Mouse (Mus musculus) intestine, embryonic 14.5 days (tissue): ENCODE data around the gene Adarb1. TPM values are rescaled to one million over a fixed set of nuclear protein-coding genes. Genes with fewer than 3 reads are reported as not detected.

Source experiments
- ATAC-seq: fragments of 200-750 bp; cut with Nextera tagmentation; replicated peaks from 2 replicates; pipeline ENCODE4 v1.8.0; 2017; ENCODE audit warnings: low read depth, moderate number of reproducible peaks, moderate TSS enrichment, moderate library complexity; ENCODE audit not compliant: low FRiP score, low TSS enrichment
- DNase-seq: peaks from one replicate; pipeline ENCODE4 v3.0.0-alpha.2; 2018; ENCODE audit warnings: low spot score
- H3K27ac ChIP-seq: fragments of 300-500 bp; sonication (generic); 2 replicates; pipeline ENCODE4 v1.5.1; 2014; ENCODE audit warnings: low read depth, mild to moderate bottlenecking, control low read depth
- H3K27me3 ChIP-seq: fragments of 300-500 bp; sonication (generic); replicated peaks from 2 replicates; pipeline ENCODE4 v1.6.1; 2014; ENCODE audit warnings: low read length, control low read depth; ENCODE audit not compliant: control insufficient read depth, insufficient read depth
- H3K36me3 ChIP-seq: fragments of 300-500 bp; sonication (generic); 2 replicates; pipeline ENCODE4 v1.6.1; 2014; ENCODE audit warnings: low read length, control low read depth; ENCODE audit not compliant: control insufficient read depth, insufficient read depth
- H3K4me1 ChIP-seq: fragments of 300-500 bp; sonication (generic); replicated peaks from 2 replicates; pipeline ENCODE4 v1.6.1; 2014; ENCODE audit warnings: low read length, control low read depth, mixed read lengths; ENCODE audit not compliant: control insufficient read depth, insufficient read depth
- H3K4me2 ChIP-seq: fragments of 300-500 bp; sonication (generic); 2 replicates; pipeline ENCODE4 v1.6.1; 2014; ENCODE audit warnings: low read length
- H3K4me3 ChIP-seq: fragments of 300-500 bp; sonication (generic); 2 replicates; pipeline ENCODE4 v1.5.1; 2014; ENCODE audit warnings: low read depth, low read length, control low read depth, mixed read lengths
- H3K9ac ChIP-seq: fragments of 300-500 bp; sonication (generic); 2 replicates; pipeline ENCODE4 v1.6.1; 2014; ENCODE audit warnings: mild to moderate bottlenecking, low read length
- H3K9me3 ChIP-seq: fragments of 300-500 bp; sonication (generic); 2 replicates; pipeline ENCODE4 v1.6.1; 2016; ENCODE audit warnings: low read length, control low read depth; ENCODE audit not compliant: control insufficient read depth
- WGBS: fragments of 180-500 bp; shearing (Covaris S2); extraction: QIAGEN DNeasy Blood & Tissue Kit; methylation state at CpG from one replicate; pipeline ENCODE4 v1.1.7; 2014; 5-methylcytosine and 5-hydroxymethylcytosine counted together
- polyA plus RNA-seq: library from polyadenylated mRNA; unstranded; fragments of >200 nt; fragmentation: Nextera tagmentation; extraction: Ambion mirVana; gene quantifications from 2 replicates; pipeline ENCODE4 v1.2.1, GENCODE M21; 2014

The Adarb1 gene
- polyA plus RNA-seq, 1 experiment from 2014 or later, result 3.8 TPM

- Histone ChIP-seq H3K9me3 (peaks cover 5% of the 10 kb centered on the region), H3K27ac (no peak overlapping the region), H3K9ac (no peak overlapping the region), H3K4me2 (no peak overlapping the region), H3K27me3 (0 out of 2 replicates have a peak, but pooled peaks cover 2% of the 10 kb centered on the region), H3K4me3 (no peak overlapping the region), H3K36me3 (no peaks in the 10 kb centered on the region), H3K4me1 (no peaks in the 10 kb centered on the region)
- ATAC-seq, result no peak
- 71% methylated on average over 3 of the region's 3 CpGs for WGBS
- no peak for DNase-seq
Observed at GRCm38 (mm10) chr10:77441812-77442211, 23.7 kb upstream of the Adarb1 start.

GRCm38 (mm10) chr10:77440841-77441755 is 23.0 kb upstream of the Adarb1 start:
- no peak for ATAC-seq
- 51% methylated on average over 19 of the region's 19 CpGs for WGBS

GRCm38 (mm10) chr10:77440286-77440685 is 22.2 kb upstream of the Adarb1 start:
- H3K4me1 ChIP-seq, result no peaks in the 10 kb centered on the region
- H3K9me3 ChIP-seq, result peaks cover 5% of the 10 kb centered on the region
- no peak overlapping the region for H3K27ac ChIP-seq
- no peak overlapping the region for H3K4me2 ChIP-seq
- 44% methylated on average over 6 of the region's 6 CpGs for WGBS
- H3K36me3 ChIP-seq, result no peaks in the 10 kb centered on the region
- ATAC-seq (no peak), DNase-seq (no peak)
- H3K9ac ChIP-seq, result no peak overlapping the region
- no peaks in the 10 kb centered on the region for H3K27me3 ChIP-seq
- no peak overlapping the region for H3K4me3 ChIP-seq

More at GRCm38 (mm10) chr10:77440841-77441755, 23.0 kb upstream of the Adarb1 start:
- Histone ChIP-seq H3K4me3 (no peak overlapping the region), H3K9me3 (peaks cover 5% of the 10 kb centered on the region), H3K4me2 (no peak overlapping the region), H3K4me1 (no peaks in the 10 kb centered on the region), H3K36me3 (no peaks in the 10 kb centered on the region), H3K27me3 (no peaks in the 10 kb centered on the region), H3K9ac (no peak overlapping the region), H3K27ac (no peak overlapping the region)
- DNase-seq, result no peak

GRCm38 (mm10) chr10:77439026-77439425 is 21.0 kb upstream of the Adarb1 start:
- Histone ChIP-seq H3K27ac (no peak overlapping the region), H3K36me3 (no peaks in the 10 kb centered on the region), H3K4me3 (no peak overlapping the region), H3K4me2 (no peak overlapping the region), H3K27me3 (no peaks in the 10 kb centered on the region), H3K4me1 (no peaks in the 10 kb centered on the region), H3K9me3 (no peaks in the 10 kb centered on the region), H3K9ac (no peak overlapping the region)
- DNase-seq, result no peak
- 77% methylated on average over 3 of the region's 3 CpGs for WGBS
- ATAC-seq, result no peak

- no peaks in the 10 kb centered on the region for H3K27me3 ChIP-seq
- H3K27ac ChIP-seq, result no peak overlapping the region
- H3K9ac ChIP-seq, result no peak overlapping the region
- H3K4me3 ChIP-seq, result no peak overlapping the region
- H3K4me2 ChIP-seq, result no peak overlapping the region
- DNase-seq (no peak), ATAC-seq (no peak)
- H3K36me3 ChIP-seq, result no peaks in the 10 kb centered on the region
- no peaks in the 10 kb centered on the region for H3K9me3 ChIP-seq
- H3K4me1 ChIP-seq, result no peaks in the 10 kb centered on the region
- 41% methylated on average over 1 of the region's 1 CpGs for WGBS
Observed at GRCm38 (mm10) chr10:77438021-77438420, 20.0 kb upstream of the Adarb1 start.

GRCm38 (mm10) chr10:77435343-77435742 is 17.3 kb upstream of the Adarb1 start:
- DNase-seq, result no peak
- ATAC-seq, result no peak
- Histone ChIP-seq H3K4me2 (no peak overlapping the region), H3K36me3 (no peaks in the 10 kb centered on the region), H3K27ac (no peak overlapping the region), H3K27me3 (no peaks in the 10 kb centered on the region), H3K4me3 (no peak overlapping the region), H3K9ac (no peak overlapping the region), H3K4me1 (no peaks in the 10 kb centered on the region), H3K9me3 (no peaks in the 10 kb centered on the region)
- WGBS, result 67% methylated on average over 4 of the region's 4 CpGs

GRCm38 (mm10) chr10:77434457-77435151 is 16.5 kb upstream of the Adarb1 start:
- Histone ChIP-seq H3K4me1 (no peaks in the 10 kb centered on the region), H3K4me2 (peak overlapping the region; percentile 11; the same call in 1 of the 2 replicates), H3K9me3 (no peaks in the 10 kb centered on the region), H3K27me3 (no peaks in the 10 kb centered on the region), H3K4me3 (no peak overlapping the region), H3K27ac (no peak overlapping the region), H3K9ac (no peak overlapping the region), H3K36me3 (no peaks in the 10 kb centered on the region)
- no peak for DNase-seq
- no peak for ATAC-seq
- WGBS, result 48% methylated on average over 18 of the region's 18 CpGs

GRCm38 (mm10) chr10:77434076-77434456 is 16.0 kb upstream of the Adarb1 start:
- Histone ChIP-seq H3K4me3 (no peak overlapping the region), H3K27ac (no peak overlapping the region), H3K4me1 (no peaks in the 10 kb centered on the region), H3K36me3 (no peaks in the 10 kb centered on the region), H3K9ac (no peak overlapping the region), H3K27me3 (no peaks in the 10 kb centered on the region), H3K4me2 (0 out of 2 replicates have a peak overlapping the region, but pooled peaks have one; percentile 11), H3K9me3 (no peaks in the 10 kb centered on the region)
- DNase-seq, result no peak
- WGBS, result 53% methylated on average over 4 of the region's 4 CpGs
- no peak for ATAC-seq
